Comparison of ENCODE assay signal across 15 mouse cellular contexts in genomic region chr2:69049179-69049578, GRCm38 (mm10).
"Had no signal": no experiment of that assay in that cellular context is flagged by ENCODE, and none has a peak within 500 bp of the region (broad histone marks: within the 10 kb centered on the region; RNA-seq: fewer than 3 reads in every experiment).

No protein-coding gene starts in this region.

- H3K9ac ChIP-seq: limb, embryonic 12.5 days; liver, embryonic 15.5 days; midbrain, embryonic 12.5 days; neural tube, embryonic 15.5 days had no signal

- H3K4me2 ChIP-seq: limb, embryonic 12.5 days; liver, embryonic 11.5 days; liver, embryonic 15.5 days; midbrain, embryonic 12.5 days; neural tube, embryonic 15.5 days had no signal

- H3K36me3 ChIP-seq: limb, embryonic 12.5 days; liver, embryonic 15.5 days; midbrain, embryonic 12.5 days; neural tube, embryonic 15.5 days had no signal

- H3K27ac ChIP-seq: kidney, postnatal 0 days; limb, embryonic 12.5 days; liver, embryonic 15.5 days; macrophage; midbrain, embryonic 12.5 days; neural tube, embryonic 15.5 days had no signal

- H3K27me3 ChIP-seq: limb, embryonic 12.5 days; liver, embryonic 15.5 days; megakaryocyte, embryonic 14.5 days; neural tube, embryonic 15.5 days had no signal

- H3K9me3 ChIP-seq: limb, embryonic 12.5 days; liver, embryonic 15.5 days; megakaryocyte, embryonic 14.5 days; midbrain, embryonic 12.5 days; neural tube, embryonic 15.5 days had no signal

- H3K4me3 ChIP-seq: limb, embryonic 12.5 days; liver, embryonic 15.5 days; megakaryocyte, embryonic 14.5 days; midbrain, embryonic 12.5 days; myocyte; neural tube, embryonic 15.5 days had no signal

- DNase-seq: kidney, adult 9 months; kidney, postnatal 36 days; lung, adult 2 months; lung, postnatal 14 days; retina, postnatal 1 day; thymus, postnatal 36 days had no signal

- H3K4me1 ChIP-seq: liver, embryonic 15.5 days; midbrain, embryonic 12.5 days had no signal
